In genomic region chr17:35897644-35898573, GRCm38 (mm10) we compare ENCODE assay signal across 8 mouse cellular contexts. TPM values are rescaled to one million over a fixed set of nuclear protein-coding genes. Genes with fewer than 3 reads are reported as not detected.
DNase-seq lines count a peak whose midpoint lies in the region; ATAC-seq and TF ChIP-seq lines count a peak whose summit lies in the region.

No protein-coding gene starts in this region.

- peak; percentile 42; the same call in 1 of the 2 replicates for TF ChIP-seq POLR2A in CH12.LX (IDR thresholded peaks at IDR 0.05; ENCODE audit: low read depth, low read length)
- TF ChIP-seq POLR2A in embryonic fibroblast, embryonic 13.5 days (IDR thresholded peaks at IDR 0.05; ENCODE audit: low read depth, low read length): no peak

- dilution Hi-C loops in CH12.LX (cut with MboI; ENCODE audit: extremely low pct_ligation_motif_present, extremely low pct_unique_long_range_greater_than_20kb, low sequenced_read_pairs): no loop called here

- peak overlapping the region; percentile 87 for H3K27ac ChIP-seq in CH12.LX (ENCODE audit: insufficient read depth, low read depth)
- no peak overlapping the region for H3K27ac ChIP-seq in embryonic fibroblast, embryonic 13.5 days (ENCODE audit: insufficient read depth, low read length)
- H3K27ac ChIP-seq in kidney, embryonic 14.5 days (ENCODE audit: low read depth, low read length): no peak overlapping the region
- peak overlapping the region; percentile 98 for H3K27ac ChIP-seq in midbrain, embryonic 15.5 days

- H3K79me2 ChIP-seq in CH12.LX (replicated peaks; ENCODE audit: control insufficient read depth, extremely low read depth, insufficient read depth, poor library complexity, severe bottlenecking): peaks cover 9% of the 10 kb centered on the region

- WGBS in kidney, embryonic 14.5 days: 40% methylated on average over 23 of the region's 23 CpGs
- WGBS in midbrain, embryonic 15.5 days: 44% methylated on average over 23 of the region's 23 CpGs

- H3K9ac ChIP-seq in CH12.LX (ENCODE audit: insufficient read depth, low read depth): peak overlapping the region; percentile 41
- H3K9ac ChIP-seq in kidney, embryonic 14.5 days (ENCODE audit: low read depth, low read length): peak overlapping the region; percentile 89
- H3K9ac ChIP-seq in midbrain, embryonic 15.5 days: peak overlapping the region; percentile 39

- 0 out of 2 replicates have a peak, but pooled peaks have one; percentile 7 for TF ChIP-seq EP300 in CH12.LX (IDR thresholded peaks at IDR 0.05; ENCODE audit: low read length)

- in situ Hi-C loops in CH12.LX (cut with MboI; ENCODE audit: low pct_ligation_motif_present, low pct_unique_long_range_greater_than_20kb, low sequenced_read_pairs): no loop called here

- TF ChIP-seq CTCF in CH12.LX (conservative IDR thresholded peaks at IDR 0.05 in 1 of 2, IDR thresholded peaks at IDR 0.05 in 1 of 2; ENCODE audit: low read depth in 2 of 2, low read length in 2 of 2): no peak
- no peak for TF ChIP-seq CTCF in embryonic fibroblast, embryonic 13.5 days (IDR thresholded peaks at IDR 0.05; ENCODE audit: borderline replicate concordance, insufficient read depth, low read length)

- no peaks in the 10 kb centered on the region for H3K27me3 ChIP-seq in CH12.LX (replicated peaks)
- no peaks in the 10 kb centered on the region for H3K27me3 ChIP-seq in kidney, embryonic 14.5 days (ENCODE audit: control insufficient read depth, insufficient read depth, low read length)
- no peaks in the 10 kb centered on the region for H3K27me3 ChIP-seq in midbrain, embryonic 15.5 days (replicated peaks)

- TF ChIP-seq RAD21 in CH12.LX (IDR thresholded peaks at IDR 0.05; ENCODE audit: low read depth, low read length): no peak

- no peak for DNase-seq in frontal cortex, postnatal 14 days (ENCODE audit: low spot score in 2 of 2)
- peak; percentile 73 for DNase-seq in CH12.LX (ENCODE audit: extremely low read depth)
- DNase-seq in frontal cortex, postnatal 10 days (ENCODE audit: low spot score in 2 of 2): no peak
- DNase-seq in adrenal gland, adult (ENCODE audit: inconsistent age in 2 of 2, low spot score in 1 of 2): no peak

- H3K4me2 ChIP-seq in CH12.LX (ENCODE audit: insufficient read depth, low read depth, poor library complexity, severe bottlenecking): peak overlapping the region; percentile 68
- peak overlapping the region; percentile 88 for H3K4me2 ChIP-seq in kidney, embryonic 14.5 days (replicated peaks; ENCODE audit: low read depth, low read length)
- H3K4me2 ChIP-seq in midbrain, embryonic 15.5 days: peak overlapping the region; percentile 99

- peak; percentile 29; the same call in 1 of the 2 replicates for ATAC-seq in frontal cortex, adult (ENCODE audit: low TSS enrichment)
- ATAC-seq in kidney, embryonic 14.5 days (ENCODE audit: low FRiP score, low TSS enrichment): peak; percentile 37
- ATAC-seq in midbrain, embryonic 15.5 days (replicated peaks): peak; percentile 59

- no peaks in the 10 kb centered on the region for H3K9me3 ChIP-seq in CH12.LX (replicated peaks; ENCODE audit: low read length)
- H3K9me3 ChIP-seq in kidney, embryonic 14.5 days (ENCODE audit: control insufficient read depth, low read length): no peaks in the 10 kb centered on the region
- no peaks in the 10 kb centered on the region for H3K9me3 ChIP-seq in midbrain, embryonic 15.5 days

- H3K4me3 ChIP-seq in CH12.LX (replicated peaks in 1 of 3; ENCODE audit: low read depth in 2 of 3, low read length in 2 of 3, poor library complexity in 1 of 3): peak overlapping the region; percentile 18 to 87 (median 36)
- 0 out of 2 replicates have a peak overlapping the region, but pooled peaks have one; percentile 8 for H3K4me3 ChIP-seq in embryonic fibroblast, embryonic 13.5 days (ENCODE audit: insufficient read depth, low read length)
- peak overlapping the region; percentile 83 for H3K4me3 ChIP-seq in kidney, embryonic 14.5 days (ENCODE audit: low read length)
- H3K4me3 ChIP-seq in midbrain, embryonic 15.5 days: peak overlapping the region; percentile 68

- peaks cover 7 to 23% of the 10 kb centered on the region in 2 experiments for H3K4me1 ChIP-seq in CH12.LX (ENCODE audit: control insufficient read depth in 1 of 2, insufficient read depth in 2 of 2)
- H3K4me1 ChIP-seq in embryonic fibroblast, embryonic 13.5 days (ENCODE audit: control insufficient read depth, insufficient read depth, low read length): peaks cover 8% of the 10 kb centered on the region; the same call in 1 of the 2 replicates
- H3K4me1 ChIP-seq in kidney, embryonic 14.5 days (ENCODE audit: control insufficient read depth, insufficient read depth, low read length): peaks cover 12% of the 10 kb centered on the region
- peaks cover 21% of the 10 kb centered on the region for H3K4me1 ChIP-seq in midbrain, embryonic 15.5 days

- peaks cover 17 to 58% of the 10 kb centered on the region in 2 experiments for H3K36me3 ChIP-seq in CH12.LX (replicated peaks in 1 of 2; ENCODE audit: control insufficient read depth in 1 of 2, insufficient read depth in 1 of 2, low read length in 1 of 2)
- H3K36me3 ChIP-seq in kidney, embryonic 14.5 days (ENCODE audit: control insufficient read depth, insufficient read depth, low read length): peaks cover 56% of the 10 kb centered on the region
- peaks cover 39% of the 10 kb centered on the region for H3K36me3 ChIP-seq in midbrain, embryonic 15.5 days (replicated peaks)

TF ChIP-seq in CH12.LX, 34 proteins besides CTCF, POLR2A, EP300 and RAD21:
- TF ChIP-seq JUND (conservative IDR thresholded peaks at IDR 0.05; ENCODE audit: low read depth, low read length) (no peak), KAT2A (IDR thresholded peaks at IDR 0.05; ENCODE audit: insufficient replicate concordance, low read length) (0 out of 2 replicates have a peak, but pooled peaks have one; percentile 47), NELFE (IDR thresholded peaks at IDR 0.05; ENCODE audit: low read depth, low read length) (no peak), MAZ (IDR thresholded peaks at IDR 0.05; ENCODE audit: low read depth, low read length) (no peak), MYC (IDR thresholded peaks at IDR 0.05; ENCODE audit: low read depth, low read length) (peak; percentile 66; the same call in 1 of the 2 replicates), POLR2AphosphoS2 (IDR thresholded peaks at IDR 0.05; ENCODE audit: low read depth, low read length) (0 out of 2 replicates have a peak, but pooled peaks have one; percentile 26)
TF ChIP-seq in CH12.LX: peak in this region for 3.

RNA-seq across cellular contexts. Expression of gene 2310061I04Rik, which starts 0.7 kb away (rescaled TPM):
- 7.1 and 8.7 TPM in 2 replicates for total RNA-seq in CH12.LX (2012; rRNA removed)
- total RNA-seq in CH12.LX (2014; rRNA removed): 4.2 and 5.7 TPM in 2 replicates
- 39.5 and 46.4 TPM in 2 replicates for polyA plus RNA-seq in CH12.LX (2012; ENCODE audit: insufficient read length, low read depth)
- polyA plus RNA-seq in embryonic fibroblast, embryonic 13.5 days (2011; ENCODE audit: insufficient read length, low read depth, missing spikeins): 29.0 and 37.3 TPM in 2 replicates
- 36.2 and 41.5 TPM in 2 replicates for polyA plus RNA-seq in kidney, embryonic 14.5 days (2014; fragmentation: Nextera tagmentation; extraction: Ambion mirVana)
- polyA plus RNA-seq in midbrain, embryonic 15.5 days (2015; fragmentation: Nextera tagmentation; extraction: Ambion mirVana): 68.2 and 72.8 TPM in 2 replicates

RNA-seq across cellular contexts. Expression of gene Atat1, which starts 12.0 kb away (rescaled TPM):
- total RNA-seq in CH12.LX (2012; rRNA removed) (12.5 and 14.5 TPM in 2 replicates), CH12.LX (2014; rRNA removed) (5.2 and 5.7 TPM in 2 replicates)
- polyA plus RNA-seq in CH12.LX (2012; ENCODE audit: insufficient read length, low read depth): 9.9 and 10.4 TPM in 2 replicates
- polyA plus RNA-seq in embryonic fibroblast, embryonic 13.5 days (2011; ENCODE audit: insufficient read length, low read depth, missing spikeins): 31.8 and 34.7 TPM in 2 replicates
- polyA plus RNA-seq in kidney, embryonic 14.5 days (2014; fragmentation: Nextera tagmentation; extraction: Ambion mirVana): 76.5 and 92.2 TPM in 2 replicates
- polyA plus RNA-seq in midbrain, embryonic 15.5 days (2015; fragmentation: Nextera tagmentation; extraction: Ambion mirVana): 482 and 507 TPM in 2 replicates

RNA-seq across cellular contexts. Expression of gene Mrps18b, which starts 18.3 kb away (rescaled TPM):
- total RNA-seq in CH12.LX (2012; rRNA removed) (108 and 135 TPM in 2 replicates), CH12.LX (2014; rRNA removed) (135 and 148 TPM in 2 replicates)
- polyA plus RNA-seq in CH12.LX (2012; ENCODE audit: insufficient read length, low read depth): 172 and 180 TPM in 2 replicates
- 86.9 and 89.8 TPM in 2 replicates for polyA plus RNA-seq in embryonic fibroblast, embryonic 13.5 days (2011; ENCODE audit: insufficient read length, low read depth, missing spikeins)
- polyA plus RNA-seq in kidney, embryonic 14.5 days (2014; fragmentation: Nextera tagmentation; extraction: Ambion mirVana): 79.0 and 101 TPM in 2 replicates
- polyA plus RNA-seq in midbrain, embryonic 15.5 days (2015; fragmentation: Nextera tagmentation; extraction: Ambion mirVana): 49.3 and 54.2 TPM in 2 replicates

RNA-seq across cellular contexts. Expression of gene Dhx16, which starts 18.3 kb away (rescaled TPM):
- total RNA-seq in CH12.LX (2012; rRNA removed) (75.3 and 81.0 TPM in 2 replicates), CH12.LX (2014; rRNA removed) (74.8 and 75.0 TPM in 2 replicates)
- 84.4 and 107 TPM in 2 replicates for polyA plus RNA-seq in CH12.LX (2012; ENCODE audit: insufficient read length, low read depth)
- 40.5 and 41.1 TPM in 2 replicates for polyA plus RNA-seq in embryonic fibroblast, embryonic 13.5 days (2011; ENCODE audit: insufficient read length, low read depth, missing spikeins)
- polyA plus RNA-seq in kidney, embryonic 14.5 days (2014; fragmentation: Nextera tagmentation; extraction: Ambion mirVana): 37.8 and 50.0 TPM in 2 replicates
- 36.3 and 40.4 TPM in 2 replicates for polyA plus RNA-seq in midbrain, embryonic 15.5 days (2015; fragmentation: Nextera tagmentation; extraction: Ambion mirVana)

RNA-seq across cellular contexts. Expression of gene Ppp1r10, which starts 18.3 kb away (rescaled TPM):
- total RNA-seq in CH12.LX (2012; rRNA removed) (31.6 TPM in 2 replicates), CH12.LX (2014; rRNA removed) (10.7 and 14.5 TPM in 2 replicates)
- 69.9 and 70.3 TPM in 2 replicates for polyA plus RNA-seq in CH12.LX (2012; ENCODE audit: insufficient read length, low read depth)
- polyA plus RNA-seq in embryonic fibroblast, embryonic 13.5 days (2011; ENCODE audit: insufficient read length, low read depth, missing spikeins): 58.6 and 67.3 TPM in 2 replicates
- 30.6 and 44.7 TPM in 2 replicates for polyA plus RNA-seq in kidney, embryonic 14.5 days (2014; fragmentation: Nextera tagmentation; extraction: Ambion mirVana)
- polyA plus RNA-seq in midbrain, embryonic 15.5 days (2015; fragmentation: Nextera tagmentation; extraction: Ambion mirVana): 47.1 and 47.8 TPM in 2 replicates

Comparison
In these comparisons a context has a peak if more than half of its experiments do, and no peak if none do; other contexts are left out.
1. H3K27ac ChIP-seq: peak in CH12.LX (single experiment) and midbrain, embryonic 15.5 days (single experiment); none in embryonic fibroblast, embryonic 13.5 days (single experiment) and kidney, embryonic 14.5 days (single experiment).
2. H3K4me3 ChIP-seq: peak in every context shown above with its lines; median percentile 83 in kidney, embryonic 14.5 days; 68 in midbrain, embryonic 15.5 days; 36 in CH12.LX; 8 in embryonic fibroblast, embryonic 13.5 days.
3. H3K9ac ChIP-seq: peak in every context shown above with its lines; median percentile 89 in kidney, embryonic 14.5 days; 41 in CH12.LX; 39 in midbrain, embryonic 15.5 days.
4. Peak in every context shown above with its lines, with median percentiles within 50 percentile points of each other: ATAC-seq and H3K4me2 ChIP-seq.